In genomic region chr3:68514120-68514497, GRCm38 (mm10) we compare ENCODE assay signal across 13 mouse cellular contexts.
DNase-seq lines count a peak whose midpoint lies in the region; ATAC-seq and TF ChIP-seq lines count a peak whose summit lies in the region.
"Had no signal": no experiment of that assay in that cellular context is flagged by ENCODE, and none has a peak within 500 bp of the region (broad histone marks: within the 10 kb centered on the region; RNA-seq: fewer than 3 reads in every experiment).

No protein-coding gene starts in this region.

- H3K9ac ChIP-seq in midbrain, embryonic 11.5 days (ENCODE audit: low read length), result no peak overlapping the region
- no peak overlapping the region for H3K9ac ChIP-seq in midbrain, embryonic 14.5 days (replicated peaks; ENCODE audit: low read length)
- no peak overlapping the region for H3K9ac ChIP-seq in hindbrain, postnatal 0 days (replicated peaks; ENCODE audit: low read length)
- H3K9ac ChIP-seq: lung, embryonic 14.5 days; stomach, embryonic 15.5 days had no signal

- no peak for TF ChIP-seq CTCF in hindbrain, postnatal 0 days (IDR thresholded peaks at IDR 0.05; ENCODE audit: low read depth)

- H3K4me3 ChIP-seq in midbrain, embryonic 11.5 days (ENCODE audit: low read depth, low read length), result no peak overlapping the region
- no peak overlapping the region for H3K4me3 ChIP-seq in midbrain, embryonic 14.5 days (replicated peaks; ENCODE audit: low read depth, low read length)
- H3K4me3 ChIP-seq in hindbrain, postnatal 0 days (ENCODE audit: low read length), result no peak overlapping the region
- H3K4me3 ChIP-seq: erythroblast, embryonic 14.5 days; stomach, embryonic 15.5 days had no signal

- no peaks in the 10 kb centered on the region for H3K36me3 ChIP-seq in midbrain, embryonic 11.5 days (ENCODE audit: control insufficient read depth, insufficient read depth, low read length)
- H3K36me3 ChIP-seq in midbrain, embryonic 14.5 days (ENCODE audit: control insufficient read depth, insufficient read depth, low read length), result no peaks in the 10 kb centered on the region
- H3K36me3 ChIP-seq in hindbrain, postnatal 0 days (ENCODE audit: insufficient read depth, low read length), result no peaks in the 10 kb centered on the region
- H3K36me3 ChIP-seq: stomach, embryonic 15.5 days had no signal

- peak; percentile 24 for DNase-seq in embryo, embryonic 10.5 days (ENCODE audit: low spot score)
- DNase-seq in embryo, embryonic 10 days (ENCODE audit: low spot score), result no peak
- no peak for DNase-seq in midbrain, embryonic 11.5 days (ENCODE audit: low spot score, missing footprints)
- no peak for DNase-seq in midbrain, embryonic 14.5 days
- DNase-seq in hindbrain, postnatal 0 days (ENCODE audit: low spot score), result peak; percentile 26
- DNase-seq in cerebellum, adult 18-20 months, result no peak
- DNase-seq in thymus, postnatal 36 days, result no peak
- DNase-seq: adrenal gland, postnatal 10 days; cerebellum, adult 8-10 months had no signal

- no peak for ATAC-seq in midbrain, embryonic 11.5 days (ENCODE audit: low FRiP score)
- ATAC-seq in midbrain, embryonic 14.5 days (ENCODE audit: low FRiP score, low TSS enrichment), result no peak
- peak; percentile 61 for ATAC-seq in hindbrain, postnatal 0 days
- no peak for ATAC-seq in erythroblast, adult 5-6 weeks (replicated peaks; ENCODE audit: low FRiP score, poor library complexity, severe bottlenecking)

- H3K4me2 ChIP-seq in midbrain, embryonic 11.5 days, result no peak overlapping the region
- no peak overlapping the region for H3K4me2 ChIP-seq in midbrain, embryonic 14.5 days (ENCODE audit: low read length)
- no peak overlapping the region for H3K4me2 ChIP-seq in hindbrain, postnatal 0 days (ENCODE audit: low read depth, low read length)
- H3K4me2 ChIP-seq: lung, embryonic 14.5 days; stomach, embryonic 15.5 days had no signal

- peaks cover 5% of the 10 kb centered on the region for H3K4me1 ChIP-seq in midbrain, embryonic 11.5 days (ENCODE audit: control insufficient read depth, insufficient read depth, low read length)
- peaks cover 3% of the 10 kb centered on the region; the same call in 1 of the 2 replicates for H3K4me1 ChIP-seq in midbrain, embryonic 14.5 days (ENCODE audit: control insufficient read depth, insufficient read depth, low read length)
- no peaks in the 10 kb centered on the region for H3K4me1 ChIP-seq in hindbrain, postnatal 0 days (ENCODE audit: insufficient read depth, low read length)
- H3K4me1 ChIP-seq: stomach, embryonic 15.5 days had no signal

- H3K27ac ChIP-seq in midbrain, embryonic 11.5 days (ENCODE audit: low read depth, low read length), result 0 out of 2 replicates have a peak overlapping the region, but pooled peaks have one; percentile 35
- H3K27ac ChIP-seq in midbrain, embryonic 14.5 days (replicated peaks; ENCODE audit: low read depth, low read length), result no peak overlapping the region
- H3K27ac ChIP-seq in hindbrain, postnatal 0 days, result no peak overlapping the region
- H3K27ac ChIP-seq: stomach, embryonic 15.5 days had no signal

- H3K9me3 ChIP-seq in midbrain, embryonic 11.5 days (ENCODE audit: control insufficient read depth, low read length), result no peaks in the 10 kb centered on the region
- no peaks in the 10 kb centered on the region for H3K9me3 ChIP-seq in midbrain, embryonic 14.5 days (ENCODE audit: control insufficient read depth, low read length)
- H3K9me3 ChIP-seq in hindbrain, postnatal 0 days (ENCODE audit: low read length), result no peaks in the 10 kb centered on the region
- H3K9me3 ChIP-seq: stomach, embryonic 15.5 days had no signal

- WGBS in midbrain, embryonic 11.5 days, result 62% methylated on average over 3 of the region's 3 CpGs
- 54% methylated on average over 3 of the region's 3 CpGs for WGBS in midbrain, embryonic 14.5 days
- 53% methylated on average over 3 of the region's 3 CpGs for WGBS in hindbrain, postnatal 0 days

- H3K27me3 ChIP-seq in midbrain, embryonic 11.5 days (ENCODE audit: control insufficient read depth, insufficient read depth, low read length), result no peaks in the 10 kb centered on the region
- H3K27me3 ChIP-seq in midbrain, embryonic 14.5 days (ENCODE audit: control insufficient read depth, insufficient read depth, low read length), result no peaks in the 10 kb centered on the region
- no peaks in the 10 kb centered on the region for H3K27me3 ChIP-seq in hindbrain, postnatal 0 days (ENCODE audit: insufficient read depth, low read length)
- H3K27me3 ChIP-seq: stomach, embryonic 15.5 days had no signal

Comparison
In these comparisons a context has a peak if more than half of its experiments do, and no peak if none do; other contexts are left out.
1. DNase-seq: peak in embryo, embryonic 10.5 days (single experiment) and hindbrain, postnatal 0 days (single experiment); none in embryo, embryonic 10 days (single experiment), midbrain, embryonic 11.5 days (single experiment), midbrain, embryonic 14.5 days (single experiment), cerebellum, adult 18-20 months (0 of 2) and thymus, postnatal 36 days (0 of 2).